Mouse (Mus musculus): ENCODE measurements at regions not wholly inside any gene's neighbourhood (a gene's known extent, or its start where the extent isn't known, plus 50 kb on each side); places are given as distances from the start of the nearest gene placed in this dataset.

DNA sequence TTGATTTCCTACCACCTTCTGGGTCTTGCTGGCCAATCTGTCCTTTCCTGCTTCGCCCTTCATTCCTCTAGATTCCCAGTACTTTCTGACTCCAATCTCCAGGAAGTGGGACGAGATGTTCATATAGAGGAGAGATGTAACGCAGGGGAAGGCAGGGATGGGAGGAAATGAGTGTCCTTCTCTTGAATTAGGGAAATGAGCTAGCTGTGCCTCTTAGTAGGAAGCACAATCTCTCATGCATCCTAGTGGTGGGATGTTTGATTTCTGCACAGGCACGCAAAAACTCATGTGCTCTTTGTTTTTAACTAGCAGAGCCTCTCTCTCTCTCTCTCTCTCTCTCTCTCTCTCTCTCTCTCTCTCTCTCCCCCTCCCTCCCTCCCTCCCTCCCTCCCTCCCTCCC, 290.3 kb downstream of the Gm11011 start:
- no peak for TF ChIP-seq CTCF (IDR thresholded peaks at IDR 0.05; ENCODE audit: insufficient read depth, low read depth, low read length)
- TF ChIP-seq POLR2A (IDR thresholded peaks at IDR 0.05; ENCODE audit: insufficient read depth, low read depth, low read length), result no peak

Data from olfactory bulb, adult 2 months (tissue).